Mouse (Mus musculus): ENCODE results near the gene Pla2g4a. TPM values are rescaled to one million over a fixed set of nuclear protein-coding genes. Genes with fewer than 3 reads are reported as not detected.

The Pla2g4a gene
- 1 to 10 TPM; 2.3 to 2.4 TPM for total RNA-seq (2021)
- long read RNA-seq, experiment 1, partial matches to known transcripts, result 0 of 1 reads
- long read RNA-seq, experiment 1, other reads (novel, unspliced or antisense), result 0 of 1 reads
- long read RNA-seq, experiment 2, result 0 reads

DNA sequence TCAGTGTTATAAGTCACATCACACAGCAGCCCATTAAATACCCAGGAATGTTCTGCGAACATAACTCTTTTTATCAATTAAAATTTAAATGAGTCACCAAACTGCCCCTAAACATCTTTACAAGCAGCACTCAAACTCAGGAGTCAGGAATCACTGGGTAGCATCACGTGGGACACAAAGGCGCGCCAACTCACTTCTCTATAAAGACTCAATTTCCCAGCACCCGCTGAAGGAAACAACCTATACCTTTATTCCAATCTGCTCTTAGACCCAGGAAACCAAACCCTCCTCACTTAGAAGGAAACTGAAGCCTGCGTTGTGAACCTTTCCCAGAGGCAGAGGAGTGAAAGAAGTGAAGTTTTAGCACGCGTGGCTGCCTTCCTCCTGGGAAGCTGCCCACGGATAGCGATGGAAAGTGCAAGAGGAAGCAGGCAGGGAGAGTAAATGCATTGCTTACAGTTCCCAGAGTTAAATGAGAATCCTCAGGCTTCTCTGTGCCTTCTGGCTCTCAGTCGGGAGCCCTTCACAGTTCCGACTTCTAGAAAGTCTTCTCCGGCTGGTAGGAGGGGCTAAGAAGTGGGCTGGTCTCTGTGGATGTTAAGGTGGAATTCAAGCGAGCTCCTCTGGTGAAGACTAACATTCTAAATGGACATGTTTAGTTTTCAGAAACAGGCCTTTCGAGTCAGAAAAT lies at the start of gene Pla2g4a:
Pla2g4a (minus strand) TSS at position 557 of the 691 bp plus-strand sequence.
- peak; percentile 63 to 67 for DNase-seq

DNA sequence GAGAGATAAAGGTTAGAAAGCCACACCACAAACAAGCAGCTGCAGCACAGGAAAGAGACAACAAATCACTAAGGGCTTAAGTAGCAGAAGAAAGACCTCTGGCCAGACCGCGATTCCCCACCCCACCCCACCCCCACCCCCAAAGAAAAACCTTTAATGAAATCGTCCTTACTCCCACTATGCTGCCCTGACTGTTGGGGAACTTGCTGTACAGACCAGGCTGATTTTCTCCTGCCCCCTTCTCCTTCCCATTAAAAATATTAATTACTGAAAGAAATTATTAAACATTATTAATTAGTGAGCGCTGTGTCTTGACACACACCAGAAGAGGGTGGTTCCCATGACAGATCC lies 49.5 kb upstream of the Pla2g4a start:
- no peak for DNase-seq

DNA sequence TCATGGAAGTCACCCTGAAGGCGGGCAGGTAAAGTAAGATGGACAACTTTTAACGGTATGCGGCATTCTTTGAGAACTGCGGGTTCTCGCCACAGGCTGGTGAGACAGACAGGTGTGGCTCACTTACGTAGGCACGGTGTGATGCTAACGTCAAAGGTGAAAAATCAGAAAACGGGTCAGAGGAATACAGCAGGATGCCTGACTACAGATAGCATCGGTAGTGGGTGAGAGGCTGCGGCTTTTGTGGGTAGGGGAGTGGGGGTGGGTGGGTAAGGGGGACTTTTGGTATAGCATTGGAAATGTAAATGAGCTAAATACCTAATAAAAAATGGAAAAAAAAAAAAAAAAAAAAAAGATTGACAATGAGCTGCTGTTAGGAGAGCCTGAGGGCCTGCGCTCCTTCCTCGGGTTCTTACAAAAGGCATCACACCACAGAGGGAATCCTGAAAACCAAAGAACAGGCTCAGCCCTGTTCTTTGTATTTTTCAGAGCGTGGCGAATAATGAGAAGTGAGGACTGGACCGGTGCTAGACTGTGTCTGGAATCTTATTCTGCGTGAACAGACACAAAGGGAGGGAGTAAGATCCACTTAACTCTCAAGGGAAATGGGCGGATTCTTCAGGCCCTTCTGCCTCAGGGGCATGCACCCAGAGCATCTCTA lies 49.0 kb upstream of the Pla2g4a start:
- no peak for DNase-seq

DNA sequence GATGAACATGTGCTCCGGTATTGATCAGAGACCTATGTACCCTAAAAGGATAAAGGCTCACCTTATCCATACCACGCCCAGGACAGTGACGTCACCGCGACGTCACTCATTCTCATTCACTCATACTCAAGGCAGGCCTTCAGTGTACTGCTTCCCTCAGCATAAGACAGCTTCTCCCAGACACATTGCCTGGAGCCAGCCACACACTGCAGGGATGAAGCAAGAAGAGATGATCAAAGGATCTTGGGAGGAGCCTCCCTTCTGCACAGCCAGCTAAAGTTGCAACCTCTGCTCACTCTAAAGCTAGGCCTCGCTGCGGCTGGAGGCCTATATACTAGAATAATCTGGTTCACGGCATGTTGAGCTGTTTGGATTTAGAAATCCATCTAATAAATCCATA lies 48.0 kb upstream of the Pla2g4a start:
- DNase-seq, result no peak

DNA sequence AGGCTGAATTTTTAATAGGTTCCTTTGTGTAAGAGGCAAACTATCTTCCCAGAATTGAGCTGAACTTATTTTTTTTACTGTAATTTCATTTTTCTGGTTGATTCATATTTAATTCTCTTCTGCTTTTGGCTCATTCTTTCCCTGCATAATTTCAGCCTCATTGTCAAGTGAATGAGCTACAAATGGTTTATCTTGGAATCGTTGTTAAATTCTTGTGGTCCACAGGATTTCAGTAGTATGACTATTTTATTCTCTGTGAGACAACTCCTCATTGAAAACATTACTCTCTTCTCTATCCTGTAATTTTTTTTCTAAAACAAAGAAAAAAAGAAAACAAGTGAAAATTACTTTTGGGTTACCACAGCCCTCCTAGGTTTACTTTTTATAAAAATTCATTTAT lies 14.5 kb upstream of the Pla2g4a start:
- DNase-seq, result no peak

DNA sequence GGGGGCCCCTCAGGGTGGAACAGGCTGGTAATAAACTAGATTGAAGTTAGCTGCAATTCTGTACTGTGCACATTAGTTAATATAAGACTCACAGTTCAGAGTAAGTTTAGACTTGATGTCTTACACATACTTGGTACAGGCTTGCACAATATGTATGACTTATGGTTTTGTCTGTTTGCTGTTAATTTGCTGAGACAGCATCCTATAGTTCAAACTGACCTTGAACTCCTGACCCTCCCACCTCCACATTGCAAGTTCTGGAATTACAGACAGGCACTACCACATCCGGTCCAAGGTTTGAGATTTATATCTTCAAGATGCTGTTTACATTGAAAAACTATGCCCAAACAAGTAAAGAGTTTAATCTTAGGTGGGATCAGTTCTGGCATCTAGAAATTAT lies 4.7 kb upstream of the Pla2g4a start:
- no peak for DNase-seq

DNA sequence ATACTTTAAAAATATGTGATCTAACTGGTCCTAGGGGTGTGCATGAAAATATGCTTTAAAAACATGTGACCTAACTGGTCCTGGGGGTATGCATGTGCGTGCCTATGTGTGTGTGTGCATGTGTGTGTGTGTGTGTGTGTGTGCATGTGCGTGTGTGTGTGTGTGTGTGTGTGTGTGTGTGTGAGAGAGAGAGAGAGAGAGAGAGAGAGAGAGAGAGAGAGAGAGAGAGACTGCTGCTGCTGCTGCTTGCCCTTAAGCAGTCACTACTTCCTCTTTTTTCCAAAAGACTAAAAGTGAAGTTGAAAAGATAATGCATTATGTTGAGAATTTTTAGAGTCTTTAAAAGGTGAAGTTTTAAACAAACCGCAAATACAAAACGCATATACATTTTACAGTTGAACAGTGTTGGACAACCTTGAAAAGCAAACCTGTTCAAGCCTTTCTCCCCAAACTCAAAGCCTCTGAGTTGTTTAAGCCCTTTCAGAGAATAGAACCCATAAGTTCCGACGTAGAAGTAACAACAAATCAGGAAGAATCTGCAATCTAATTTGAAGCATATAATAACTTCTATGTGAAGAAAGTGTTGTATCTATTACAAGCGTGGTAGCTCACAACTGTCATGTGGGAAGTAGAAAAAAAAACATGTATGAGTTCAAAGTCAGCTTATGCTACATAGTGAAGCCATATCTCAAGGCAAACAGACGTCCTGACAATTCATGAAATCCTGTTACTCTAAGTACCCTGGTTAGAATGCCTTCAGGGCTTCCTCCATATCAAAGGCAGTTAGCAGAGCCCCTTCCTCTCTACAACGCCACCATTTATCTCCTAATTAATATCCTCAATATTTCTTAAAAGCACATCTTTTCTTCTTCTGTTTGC lies 574 bp upstream of the Pla2g4a start:
- DNase-seq, result no peak

DNA sequence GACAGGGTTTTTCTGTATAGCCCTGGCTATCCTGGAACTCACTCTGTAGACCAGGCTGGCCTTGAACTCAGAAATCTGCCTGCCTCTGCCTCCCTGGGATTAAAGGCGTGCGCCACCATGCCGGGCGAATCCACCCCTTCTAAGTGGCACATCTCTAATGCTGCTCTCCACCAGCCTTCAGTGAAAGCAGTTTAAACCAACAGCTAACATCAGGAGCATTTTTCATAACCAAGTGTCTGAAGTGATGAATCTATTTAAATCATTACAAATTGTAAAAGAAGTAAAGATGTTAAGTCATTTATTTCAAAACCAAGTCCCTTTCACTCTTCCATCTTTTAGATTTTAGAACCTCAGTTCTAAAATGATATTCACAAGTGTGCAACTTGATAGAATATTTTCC lies 839 bp downstream of the Pla2g4a start:
- DNase-seq, result no peak

DNA sequence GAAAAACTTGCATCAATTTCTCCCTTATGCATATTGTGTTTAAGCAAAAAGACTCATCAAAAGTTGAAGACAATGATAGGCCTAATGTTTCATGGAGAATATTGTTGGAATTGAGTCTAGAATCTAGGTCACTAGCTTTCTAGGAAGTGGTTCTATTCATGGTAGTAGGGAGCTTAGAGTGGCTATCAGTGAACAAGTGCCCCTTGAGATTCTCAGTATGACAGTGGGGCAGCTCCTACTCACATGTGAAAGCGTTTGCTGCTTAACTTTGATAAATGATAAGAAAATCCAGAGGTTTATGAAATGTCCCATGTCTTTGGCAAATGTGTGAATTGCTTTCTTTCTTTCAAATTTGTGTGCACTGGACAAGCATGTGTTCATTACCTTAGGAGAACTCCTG lies 2.0 kb downstream of the Pla2g4a start:
- no peak for DNase-seq

DNA sequence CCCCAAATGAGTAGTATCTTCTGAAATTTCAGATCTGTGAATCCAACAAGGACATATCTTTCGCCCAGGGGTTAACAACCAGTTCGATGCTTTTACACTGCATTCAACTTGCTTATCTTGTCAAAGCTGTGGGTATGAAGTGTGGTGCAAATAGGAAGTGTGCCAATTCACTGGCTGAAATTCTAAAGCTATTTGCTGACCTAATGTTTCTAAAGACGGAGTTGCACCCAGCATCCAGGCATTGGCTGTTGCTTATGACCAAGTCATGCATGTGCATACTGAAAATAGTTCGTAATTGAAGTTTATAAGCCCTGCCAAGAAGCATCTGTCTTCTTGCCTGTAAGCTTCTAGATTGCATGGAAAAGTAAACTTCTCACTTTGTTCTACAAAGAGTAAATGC lies 5.6 kb downstream of the Pla2g4a start:
- peak in 1 of 2 experiments; percentile 47 for DNase-seq

DNA sequence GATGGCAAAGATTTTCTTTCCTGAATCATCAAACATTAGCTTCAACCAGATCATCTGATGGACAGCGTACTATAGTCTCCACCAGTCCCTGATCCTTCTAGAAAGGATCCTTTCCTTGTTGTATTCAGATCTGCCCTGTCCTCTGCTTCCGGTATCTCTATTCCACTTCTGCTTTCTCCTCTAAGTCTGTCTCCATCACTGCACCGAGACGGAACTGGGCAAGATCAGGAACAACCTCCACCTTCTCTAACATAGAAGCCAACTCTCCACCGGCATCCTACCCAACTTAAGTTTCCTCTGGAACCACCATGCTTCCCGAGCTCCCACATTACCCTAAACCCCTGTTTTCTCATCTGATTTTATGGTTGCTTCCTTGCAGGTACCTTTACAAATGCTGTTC lies 7.1 kb downstream of the Pla2g4a start:
- DNase-seq, result peak in 1 of 2 experiments; percentile 22

DNA sequence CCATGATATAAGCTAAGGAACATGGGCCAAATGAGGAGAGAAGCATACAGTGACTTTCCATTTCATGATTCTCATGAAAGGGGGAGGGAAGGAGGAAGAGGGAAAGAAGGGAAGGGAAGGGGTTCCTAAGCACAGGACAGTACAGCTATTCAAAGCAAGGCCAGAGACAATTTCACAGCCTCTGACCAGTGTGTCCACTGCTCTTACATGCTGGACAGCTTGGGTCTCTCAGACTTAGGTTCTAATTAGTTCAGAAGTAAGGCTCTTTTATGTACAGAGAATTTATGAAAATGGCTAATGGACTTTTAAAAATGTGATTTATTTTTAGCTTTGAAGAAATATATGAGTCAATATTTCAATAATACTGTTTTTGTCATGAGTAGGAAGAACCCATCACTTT lies 9.0 kb downstream of the Pla2g4a start:
- DNase-seq, result no peak

DNA sequence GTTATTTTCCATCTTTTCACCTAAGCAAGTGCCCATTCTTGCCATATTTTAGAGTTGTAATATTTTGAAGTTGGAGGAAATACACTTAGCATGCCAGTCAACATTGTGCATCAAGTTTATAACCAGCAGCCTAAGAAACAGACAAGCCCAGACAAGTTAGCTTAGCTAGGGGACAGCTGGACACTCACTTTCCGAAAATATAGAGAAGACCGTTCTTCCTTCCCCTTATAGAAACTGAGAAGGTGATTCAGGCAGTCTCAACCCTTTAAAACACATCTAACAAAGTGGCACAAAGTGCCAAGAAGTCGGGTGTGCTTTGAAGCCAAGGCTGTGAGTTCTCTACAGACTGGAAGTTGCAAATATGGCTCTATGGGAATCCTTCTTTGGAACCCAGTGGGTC lies 10.4 kb downstream of the Pla2g4a start:
- DNase-seq, result no peak

DNA sequence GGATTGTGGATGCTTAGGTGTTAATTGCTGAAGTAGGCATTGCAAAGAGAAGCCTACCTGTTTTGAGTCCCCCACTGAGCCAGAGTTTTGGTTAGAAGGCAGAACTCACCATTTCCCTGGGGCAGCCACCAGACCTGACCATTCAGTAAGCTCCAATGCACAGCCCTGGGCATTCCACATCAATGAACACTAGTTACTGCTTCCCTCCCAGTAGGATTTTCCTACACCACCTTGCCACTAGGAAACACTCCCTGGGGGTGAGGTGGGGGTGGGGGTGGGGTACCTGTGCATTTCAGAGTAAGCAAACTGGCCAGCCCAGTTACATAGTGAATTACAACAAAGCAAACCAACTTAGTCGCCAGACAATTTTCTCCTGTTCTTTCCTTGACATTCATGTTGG lies 10.8 kb downstream of the Pla2g4a start:
- DNase-seq, result no peak

DNA sequence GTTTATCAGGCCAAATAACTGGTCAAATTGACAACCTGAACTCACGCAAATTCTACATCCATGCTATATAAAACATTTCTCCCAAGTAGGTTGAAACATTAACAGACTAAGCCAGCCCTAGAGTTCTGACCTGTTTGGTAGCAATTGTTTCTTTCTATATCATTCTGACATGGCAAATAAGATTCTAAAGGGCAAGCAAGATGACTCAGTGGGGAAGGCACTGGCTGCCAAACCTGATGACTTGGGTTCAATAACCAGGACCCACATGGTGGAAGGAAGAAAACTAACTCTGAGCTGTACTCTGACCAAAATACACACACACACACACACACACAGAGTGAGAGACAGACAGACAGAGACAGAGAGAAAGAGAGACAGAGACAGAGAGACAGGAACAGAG lies 11.8 kb downstream of the Pla2g4a start:
- DNase-seq, result no peak

DNA sequence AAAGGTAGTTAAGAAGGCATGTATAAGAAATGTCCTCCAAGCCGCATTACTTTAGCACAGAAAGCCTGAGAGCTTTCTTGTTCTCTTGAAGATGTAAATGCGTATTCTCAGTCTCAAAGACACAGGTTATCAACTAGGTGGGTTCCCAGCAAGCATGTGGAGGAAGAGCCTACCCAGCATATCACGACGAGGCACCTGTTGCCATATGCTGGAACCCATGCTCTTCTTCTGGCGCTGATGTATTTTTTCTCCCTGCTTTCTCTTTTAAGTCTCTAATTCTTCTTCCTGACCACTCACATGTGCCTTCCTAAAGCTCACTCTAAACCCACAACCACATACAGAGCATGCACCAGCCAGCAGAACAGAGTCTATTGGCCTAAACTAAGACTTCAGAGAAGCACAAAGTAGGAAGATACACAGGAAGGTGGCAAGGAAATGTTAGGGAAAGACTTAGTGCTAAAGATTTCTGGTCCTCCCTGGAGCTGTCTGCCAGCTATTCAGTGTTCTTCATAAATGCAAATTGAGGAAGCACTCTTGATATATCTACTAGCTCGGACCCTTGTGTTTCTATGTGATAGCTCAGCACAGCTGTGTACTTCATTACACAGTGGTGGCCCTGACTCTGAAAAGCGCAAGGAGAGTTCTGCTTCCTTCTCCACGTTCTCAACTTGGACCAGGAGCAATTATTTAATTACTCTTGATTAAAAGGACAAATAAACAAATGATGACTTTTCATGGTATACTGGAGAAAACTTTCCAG lies 12.8 kb downstream of the Pla2g4a start:
- no peak for DNase-seq

DNA sequence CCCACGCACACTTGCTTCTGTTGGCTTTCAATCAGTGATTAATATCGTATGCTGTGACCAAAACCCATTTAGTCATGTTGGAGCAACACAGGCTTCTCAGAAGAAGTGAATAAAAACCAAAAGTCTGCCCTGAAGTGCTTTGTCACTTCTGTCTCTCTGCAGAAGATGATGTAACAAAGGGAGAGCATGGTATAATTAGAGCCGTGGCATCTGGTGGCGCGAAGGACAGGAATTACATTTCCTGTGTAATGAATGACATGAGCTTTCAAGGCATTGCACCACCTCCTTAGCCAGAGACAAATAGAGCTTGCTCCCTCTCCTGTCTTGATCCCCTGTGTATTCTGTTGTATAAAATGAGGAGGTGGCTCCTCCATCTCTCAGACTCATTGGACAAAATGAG lies 14.1 kb downstream of the Pla2g4a start:
- DNase-seq, result no peak

DNA sequence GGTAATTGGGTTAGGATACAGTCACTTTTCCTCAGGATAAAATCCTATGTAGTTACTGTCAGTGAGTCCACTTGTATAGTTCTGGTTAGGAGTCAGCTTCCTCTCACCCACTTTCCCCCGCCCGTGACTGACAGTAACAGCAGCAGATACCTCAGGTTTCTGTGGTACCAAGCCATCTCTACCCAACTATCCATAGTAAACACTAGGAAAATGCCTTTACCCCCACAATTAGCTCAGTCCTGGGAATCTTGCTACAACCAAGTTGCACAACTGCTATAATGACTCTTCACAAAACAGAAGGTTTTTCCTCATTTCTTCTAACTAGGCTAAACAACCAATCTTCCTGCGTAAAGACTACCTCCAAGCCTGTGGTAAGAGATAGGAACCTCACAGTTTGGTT lies 14.7 kb downstream of the Pla2g4a start:
- no peak for DNase-seq

DNA sequence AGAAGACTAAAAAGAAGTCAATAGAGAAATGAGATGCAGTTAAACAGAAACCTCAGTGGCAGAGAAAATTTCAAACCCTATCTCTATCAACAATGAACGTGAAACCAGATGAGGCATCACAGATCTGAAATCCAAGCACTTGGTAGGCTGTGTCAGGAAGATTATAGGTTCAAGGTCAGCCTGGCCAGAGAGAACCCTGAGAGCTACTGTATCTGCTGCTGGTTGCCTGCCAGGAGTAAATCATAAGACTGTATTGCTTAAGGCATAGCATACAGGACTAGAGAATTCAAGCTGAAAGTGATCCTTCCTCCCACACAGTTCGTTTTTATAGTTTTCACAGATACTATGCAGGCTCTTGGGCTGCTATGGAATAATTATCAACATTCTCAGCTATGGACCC lies 17.5 kb downstream of the Pla2g4a start:
- no peak for DNase-seq

DNA sequence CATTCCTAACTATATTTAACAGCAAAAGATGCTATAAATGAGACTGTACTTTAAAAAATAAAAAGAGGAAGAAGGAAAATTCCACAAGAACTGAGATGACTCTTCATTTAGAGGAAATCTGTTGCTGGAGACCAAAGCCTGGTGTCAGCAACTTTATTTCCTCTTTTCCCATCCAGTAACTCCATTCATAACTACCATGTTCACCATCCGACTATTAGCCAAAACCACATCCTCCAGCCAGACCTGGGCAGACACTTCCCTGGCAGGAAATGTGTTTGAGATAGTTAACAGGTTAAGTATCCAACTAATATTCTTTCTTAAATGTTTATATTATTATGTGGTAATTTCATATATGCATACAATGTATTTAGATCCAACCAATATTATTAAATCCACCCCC lies 20.8 kb downstream of the Pla2g4a start:
- DNase-seq, result peak in 1 of 2 experiments; percentile 45

DNA sequence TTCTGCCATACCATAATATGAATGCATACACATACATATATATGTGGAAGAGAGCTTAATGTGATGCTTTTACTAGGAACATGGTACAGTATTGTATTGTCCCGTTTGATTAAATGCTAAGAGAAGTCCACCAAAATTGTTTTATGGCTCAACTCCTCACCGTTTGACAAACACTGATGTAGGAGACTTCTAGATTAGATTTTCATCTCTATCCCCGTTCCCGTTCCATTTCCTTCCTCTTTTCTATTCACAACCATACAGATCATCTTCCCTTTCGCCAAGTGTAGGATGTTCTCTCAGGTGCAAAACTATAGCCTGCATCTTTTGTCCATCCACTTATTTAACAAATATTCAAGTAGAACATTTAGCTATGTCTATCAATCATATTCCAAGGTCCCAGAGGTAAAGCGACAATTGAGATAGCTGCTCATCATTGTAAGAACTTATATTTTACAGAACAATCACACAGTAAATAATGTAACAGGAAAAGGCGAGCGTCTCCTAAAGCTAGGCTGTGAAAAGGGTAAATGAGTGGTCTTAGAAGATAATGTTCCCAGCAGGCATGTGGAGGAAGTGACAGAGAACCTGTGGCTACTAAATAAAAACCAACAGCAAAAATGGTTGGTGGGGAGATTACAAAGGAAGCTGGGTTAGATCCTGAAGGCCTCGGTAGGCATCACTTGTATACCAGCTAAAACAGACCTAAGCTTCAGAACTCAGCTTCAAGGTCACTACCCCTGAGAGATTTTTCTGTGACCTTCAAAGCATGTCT lies 21.6 kb downstream of the Pla2g4a start:
- no peak for DNase-seq
